Mouse (Mus musculus) thymus, adult 2 months (tissue): ENCODE results near the gene Ccne1.

ENCODE experiments used
- CTCF ChIP-seq: fragments of 200-500 bp; IDR thresholded peaks from 2 replicates; pipeline ENCODE4 v1.5.1; 2012; ENCODE audit warnings: mild to moderate bottlenecking, control low read depth, low read length, moderate library complexity, borderline replicate concordance; ENCODE audit not compliant: control insufficient read depth, poor library complexity, insufficient read depth; ENCODE audit errors: extremely low read depth
- POLR2A ChIP-seq: fragments of 200-500 bp; IDR thresholded peaks from 2 replicates; pipeline ENCODE4 v1.6.1; 2012; ENCODE audit warnings: mild to moderate bottlenecking, low read length, control low read depth, moderate library complexity; ENCODE audit not compliant: control insufficient read depth, poor library complexity, insufficient read depth; ENCODE audit errors: extremely low read depth

DNA sequence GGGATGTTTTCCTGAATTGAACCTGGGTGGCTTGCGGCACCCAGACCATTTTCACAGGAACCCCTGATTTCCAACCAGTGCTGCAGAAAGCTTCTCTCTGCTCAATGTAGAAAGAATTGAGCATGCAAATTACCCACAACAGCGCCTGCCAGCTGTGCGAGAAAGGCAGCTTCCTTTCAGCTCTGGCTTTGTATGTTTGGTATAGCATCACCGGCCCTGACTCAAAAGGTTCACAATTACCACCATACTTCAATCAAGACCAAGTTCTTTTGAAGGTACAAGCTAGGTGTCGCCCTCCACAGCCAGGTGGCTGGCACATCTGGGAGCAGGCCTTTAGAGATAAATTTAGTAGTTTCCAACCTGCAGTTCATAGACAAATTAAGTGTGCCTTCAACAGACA lies 3.2 kb downstream of the Ccne1 start:
- TF ChIP-seq CTCF (no peak), POLR2A (no peak)
